Mouse (Mus musculus): ENCODE data around the gene Ccdc169. TPM values are rescaled to one million over a fixed set of nuclear protein-coding genes. Genes with fewer than 3 reads are reported as not detected.

Ccdc169 gene
- polyA plus RNA-seq, 1 experiment from 2014 or later: 0.13 TPM

DNA sequence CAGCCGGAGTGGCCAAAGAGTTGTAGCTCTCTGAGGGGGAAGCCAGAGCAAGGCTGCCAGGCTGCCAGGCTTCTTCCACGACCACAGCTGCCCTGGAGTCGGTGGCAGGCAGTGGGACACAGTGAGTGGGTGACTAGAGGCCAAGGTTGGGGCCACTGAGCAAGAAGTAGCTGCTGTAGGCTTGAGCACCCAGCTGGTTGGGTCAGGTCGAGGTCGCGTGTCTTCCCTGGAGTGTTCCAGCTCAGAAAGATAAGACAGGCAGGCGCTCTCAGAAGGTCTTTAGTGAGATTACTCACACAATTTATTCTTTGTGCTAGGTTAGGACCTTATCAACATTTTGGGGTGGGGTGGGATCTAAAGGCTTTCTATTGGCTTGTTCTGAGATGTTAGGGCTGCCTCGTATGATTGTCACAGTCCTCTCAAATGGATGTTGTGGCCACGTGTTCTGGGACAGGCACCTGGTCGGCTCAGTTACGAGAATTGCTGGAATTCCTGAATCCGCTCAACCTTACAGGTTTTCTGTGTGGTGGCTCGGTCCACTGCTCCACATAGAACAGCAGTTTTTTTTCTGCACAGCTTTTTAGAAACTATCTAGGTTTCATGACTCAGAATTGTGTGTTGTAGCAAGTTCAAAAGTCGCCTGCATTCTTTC, 31.6 kb upstream of the Ccdc169 start:
- Histone ChIP-seq H3K4me3 (no peak overlapping the region), H3K27me3 (no peaks in the 10 kb centered on the region), H3K4me1 (replicated peaks) (no peaks in the 10 kb centered on the region), H3K27ac (replicated peaks) (no peak overlapping the region), H3K4me2 (no peak overlapping the region), H3K36me3 (no peaks in the 10 kb centered on the region), H3K9ac (no peak overlapping the region), H3K9me3 (no peaks in the 10 kb centered on the region)
- WGBS: 85% methylated on average over 14 of the region's 14 CpGs
- ATAC-seq (ENCODE audit: low FRiP score, low read depth): no peak

DNA sequence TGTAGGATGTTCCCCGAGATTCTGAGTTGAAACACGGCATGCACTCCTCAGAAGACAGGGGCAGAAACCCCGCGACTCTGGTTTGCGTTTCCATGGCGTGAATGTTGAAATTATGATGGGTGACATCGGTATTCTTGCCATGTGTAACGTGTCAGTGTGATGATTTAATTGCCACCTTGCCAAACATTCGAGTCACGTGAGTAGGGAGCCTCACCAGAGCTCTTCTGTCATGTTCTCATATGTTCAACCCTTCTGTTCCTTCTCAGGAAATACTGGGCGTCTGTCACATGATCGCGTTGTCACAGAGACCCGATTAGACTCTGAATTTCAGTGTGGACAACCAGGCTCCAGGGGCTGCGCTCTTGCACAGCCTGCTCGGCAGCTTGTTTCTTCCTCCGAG, 31.1 kb upstream of the Ccdc169 start:
- Histone ChIP-seq H3K9ac (no peak overlapping the region), H3K36me3 (no peaks in the 10 kb centered on the region), H3K27me3 (no peaks in the 10 kb centered on the region), H3K4me1 (replicated peaks) (no peaks in the 10 kb centered on the region), H3K9me3 (no peaks in the 10 kb centered on the region), H3K27ac (replicated peaks) (no peak overlapping the region), H3K4me2 (no peak overlapping the region), H3K4me3 (no peak overlapping the region)
- ATAC-seq (ENCODE audit: low FRiP score, low read depth): no peak
- 88% methylated on average over 17 of the region's 17 CpGs for WGBS

- no peak for ATAC-seq (ENCODE audit: low FRiP score, low read depth)
Measured at GRCm38 (mm10) chr3:55109097-55109496, 28.0 kb upstream of the Ccdc169 start.

DNA sequence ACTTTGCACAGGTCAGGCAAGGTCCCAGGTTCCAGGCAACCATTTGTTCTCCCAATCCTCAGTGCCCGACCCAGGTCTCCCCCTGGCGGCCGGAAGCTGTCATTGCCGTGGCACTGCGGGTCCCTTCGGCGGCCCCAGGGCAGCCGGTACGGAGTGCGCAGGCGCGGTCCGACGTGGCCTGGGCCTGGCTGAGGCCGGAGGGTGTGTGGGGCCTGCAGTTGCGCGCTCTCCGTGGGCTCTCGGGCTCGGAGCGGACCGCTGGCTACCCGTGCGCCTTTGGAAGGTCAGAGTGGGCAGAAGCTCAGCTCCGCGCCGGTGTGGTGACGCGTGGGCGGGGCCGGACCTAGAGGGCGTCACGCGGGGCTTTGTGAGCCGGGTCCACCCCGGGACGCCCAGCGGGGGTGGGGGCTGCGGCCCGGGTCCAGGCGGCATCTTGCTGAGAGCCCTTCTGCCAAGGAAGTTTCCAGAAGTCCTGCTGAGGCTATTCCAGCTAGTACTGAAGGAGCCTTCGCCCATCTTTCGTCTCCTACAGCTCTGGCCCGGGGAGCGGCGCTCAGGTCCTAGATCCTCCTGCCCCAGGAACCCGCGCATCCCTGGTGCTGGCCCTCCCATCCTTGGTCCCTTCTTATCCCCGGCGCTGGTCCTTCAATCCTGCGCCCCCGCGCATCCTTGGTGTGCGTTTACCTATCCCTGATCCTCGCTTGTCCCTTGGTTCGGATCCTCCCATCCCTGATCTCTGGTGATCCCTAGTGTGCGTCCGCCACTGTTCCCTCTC, 25.0 kb upstream of the Ccdc169 start, which contains the start of gene Spg20:
Gene Spg20 (plus strand): TSS at position 174 of the 775 bp plus-strand sequence.
- under 1% methylated on average over 55 of the region's 58 CpGs for WGBS
- Histone ChIP-seq H3K4me1 (replicated peaks) (peaks cover 20% of the 10 kb centered on the region), H3K9ac (peak within 1 kb of the TSS; percentile 94), H3K27ac (replicated peaks) (peak within 1 kb of the TSS; percentile 88), H3K9me3 (no peaks in the 10 kb centered on the region), H3K27me3 (no peaks in the 10 kb centered on the region), H3K36me3 (peaks cover 3% of the 10 kb centered on the region), H3K4me3 (peak within 1 kb of the TSS; percentile 77), H3K4me2 (peak within 1 kb of the TSS; percentile 75)
- ATAC-seq (ENCODE audit: low FRiP score, low read depth): peak; percentile 96

More at GRCm38 (mm10) chr3:55109097-55109496, 28.0 kb upstream of the Ccdc169 start:
- H3K4me1 ChIP-seq (replicated peaks): peaks cover 14% of the 10 kb centered on the region
- no peaks in the 10 kb centered on the region for H3K36me3 ChIP-seq
- no peak overlapping the region for H3K4me3 ChIP-seq
- H3K9me3 ChIP-seq: no peaks in the 10 kb centered on the region
- no peak overlapping the region for H3K9ac ChIP-seq
- H3K4me2 ChIP-seq: no peak overlapping the region
- no peaks in the 10 kb centered on the region for H3K27me3 ChIP-seq
- H3K27ac ChIP-seq (replicated peaks): no peak overlapping the region
- WGBS: 84% methylated on average over 4 of the region's 4 CpGs

GRCm38 (mm10) chr3:55112710-55113415, 24.3 kb upstream of the Ccdc169 start:
- H3K9ac ChIP-seq: peak overlapping the region; percentile 94
- H3K4me3 ChIP-seq: peak overlapping the region; percentile 77
- H3K36me3 ChIP-seq: peaks cover 10% of the 10 kb centered on the region
- 50% methylated on average over 16 of the region's 16 CpGs for WGBS
- peak overlapping the region; percentile 75 for H3K4me2 ChIP-seq
- peaks cover 20% of the 10 kb centered on the region for H3K4me1 ChIP-seq (replicated peaks)
- no peaks in the 10 kb centered on the region for H3K9me3 ChIP-seq
- H3K27me3 ChIP-seq: no peaks in the 10 kb centered on the region
- H3K27ac ChIP-seq (replicated peaks): peak overlapping the region; percentile 88
- no peak; the same call in 1 of the 2 replicates for ATAC-seq (ENCODE audit: low FRiP score, low read depth)

DNA sequence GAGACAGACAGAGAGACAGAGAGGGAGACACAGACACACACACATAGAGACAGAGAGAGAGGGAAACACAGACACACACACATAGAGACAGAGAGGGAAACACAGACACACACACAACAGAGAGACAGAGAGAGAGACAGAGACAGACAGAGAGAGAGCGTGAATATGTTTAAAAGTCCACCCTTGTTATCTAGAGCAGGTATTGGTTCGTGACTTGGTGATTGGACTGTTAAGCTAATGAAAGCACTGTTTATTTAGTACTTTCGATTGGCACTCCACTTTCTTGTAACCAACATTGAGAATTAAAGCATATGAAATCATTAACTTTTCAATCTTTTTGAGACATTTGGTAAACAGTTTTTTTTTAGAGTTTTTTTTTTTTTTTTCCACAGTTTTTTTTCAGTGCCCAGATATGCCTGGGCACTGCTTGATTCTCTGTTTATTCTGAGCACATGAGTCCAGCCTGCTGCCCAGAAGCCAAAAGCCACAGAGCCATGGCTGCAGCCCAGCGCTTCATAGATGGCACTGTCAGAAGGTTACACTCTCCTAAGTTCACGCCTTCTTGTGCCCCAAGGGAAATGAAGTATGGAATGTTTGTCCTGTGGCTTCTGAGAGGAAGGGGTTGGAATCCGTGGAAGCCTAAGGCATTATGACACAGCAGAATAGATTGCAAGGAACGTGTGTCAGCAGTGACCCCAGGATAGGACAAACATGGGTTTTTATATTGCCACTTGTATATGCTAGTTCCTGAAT, 22.6 kb upstream of the Ccdc169 start:
- Histone ChIP-seq H3K4me2 (no peak overlapping the region), H3K4me1 (replicated peaks) (peaks cover 20% of the 10 kb centered on the region), H3K4me3 (no peak overlapping the region), H3K9ac (no peak overlapping the region), H3K36me3 (peaks cover 26% of the 10 kb centered on the region), H3K9me3 (no peaks in the 10 kb centered on the region), H3K27me3 (no peaks in the 10 kb centered on the region), H3K27ac (replicated peaks) (no peak overlapping the region)
- ATAC-seq (ENCODE audit: low FRiP score, low read depth): no peak
- 73% methylated on average over 7 of the region's 7 CpGs for WGBS

DNA sequence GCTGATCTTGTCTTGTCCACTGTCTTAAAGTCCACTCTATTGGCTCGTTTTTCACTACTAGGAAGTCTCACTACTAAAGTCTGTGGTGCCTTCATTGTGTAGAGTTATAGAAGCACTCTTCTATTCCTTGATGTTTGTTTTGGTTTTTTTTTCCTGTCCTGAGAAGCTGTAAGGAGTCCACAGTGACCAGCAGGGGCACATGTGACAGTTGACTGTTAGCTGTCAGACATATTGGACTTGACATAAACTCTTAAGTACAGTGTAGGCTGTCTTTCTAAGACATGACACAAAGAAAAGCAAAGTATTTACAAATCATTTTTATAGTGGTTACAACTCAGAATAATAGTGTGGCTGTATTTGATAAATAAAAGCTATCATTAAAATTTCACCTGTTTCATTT, 22.1 kb upstream of the Ccdc169 start:
- WGBS: 67% methylated on average over 1 of the region's 1 CpGs
- no peak for ATAC-seq (ENCODE audit: low FRiP score, low read depth)
- Histone ChIP-seq H3K4me2 (no peak overlapping the region), H3K9ac (no peak overlapping the region), H3K4me3 (no peak overlapping the region), H3K36me3 (peaks cover 26% of the 10 kb centered on the region), H3K4me1 (replicated peaks) (peaks cover 20% of the 10 kb centered on the region), H3K9me3 (no peaks in the 10 kb centered on the region), H3K27ac (replicated peaks) (no peak overlapping the region), H3K27me3 (no peaks in the 10 kb centered on the region)

DNA sequence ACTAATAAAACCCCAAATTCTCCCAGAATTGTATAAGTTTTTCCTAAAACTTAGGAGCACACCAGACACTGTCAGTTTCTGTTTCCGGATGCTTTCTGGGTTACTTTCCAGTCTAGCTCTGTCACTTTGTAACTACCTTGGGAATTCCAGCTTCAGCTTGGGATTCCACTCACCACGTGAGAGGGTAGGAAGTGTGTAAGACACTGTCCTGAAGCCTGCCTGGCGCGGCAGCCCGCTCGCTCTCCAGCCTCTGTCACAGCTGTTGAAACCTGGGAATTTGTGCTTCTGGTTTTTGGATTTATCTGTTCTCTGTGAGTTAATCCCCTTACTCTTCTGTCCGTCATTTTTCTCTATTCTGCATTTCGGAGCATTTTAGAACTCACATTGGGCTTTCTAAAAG, 21.1 kb upstream of the Ccdc169 start:
- no peak overlapping the region for H3K9ac ChIP-seq
- H3K4me3 ChIP-seq: no peak overlapping the region
- no peak for ATAC-seq (ENCODE audit: low FRiP score, low read depth)
- H3K27me3 ChIP-seq: no peaks in the 10 kb centered on the region
- no peak overlapping the region for H3K27ac ChIP-seq (replicated peaks)
- H3K36me3 ChIP-seq: peaks cover 33% of the 10 kb centered on the region
- H3K4me1 ChIP-seq (replicated peaks): peaks cover 20% of the 10 kb centered on the region
- WGBS: 91% methylated on average over 8 of the region's 8 CpGs
- no peak overlapping the region for H3K4me2 ChIP-seq
- no peaks in the 10 kb centered on the region for H3K9me3 ChIP-seq

DNA sequence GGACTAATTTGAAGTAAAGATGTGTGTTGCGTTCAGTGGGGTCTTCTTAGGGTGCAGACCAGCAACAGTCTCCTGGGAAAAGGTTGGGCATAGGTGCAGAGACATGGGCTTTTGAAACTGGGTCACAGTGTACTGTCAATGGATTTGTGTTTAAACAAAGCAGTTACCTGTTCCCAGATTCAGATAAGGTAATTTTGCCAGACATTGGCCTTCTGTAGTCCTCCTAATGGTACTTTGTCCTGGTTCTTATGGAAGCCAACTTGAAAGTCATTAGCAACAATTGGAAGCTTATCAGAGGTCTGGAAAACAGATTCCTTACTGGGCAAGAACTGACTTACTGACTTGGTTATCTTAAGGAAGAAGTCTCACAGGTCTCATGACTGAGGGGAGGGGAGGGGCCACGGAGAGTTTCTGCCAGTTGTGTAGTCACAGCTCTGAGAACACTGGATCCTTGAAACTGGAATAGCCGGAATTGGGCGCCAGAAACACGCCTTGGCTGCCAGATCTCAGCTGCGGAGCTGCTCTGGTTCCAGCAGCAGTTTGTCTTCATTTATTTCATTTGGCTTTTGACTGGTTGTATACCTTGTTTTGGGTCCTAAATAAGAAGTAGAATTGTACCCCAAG, 17.8 kb upstream of the Ccdc169 start:
- Histone ChIP-seq H3K4me2 (no peak overlapping the region), H3K27ac (replicated peaks) (no peak overlapping the region), H3K9ac (no peak overlapping the region), H3K36me3 (peaks cover 55% of the 10 kb centered on the region), H3K4me1 (replicated peaks) (0 out of 2 replicates have a peak, but pooled peaks cover 6% of the 10 kb centered on the region), H3K27me3 (no peaks in the 10 kb centered on the region), H3K9me3 (no peaks in the 10 kb centered on the region), H3K4me3 (no peak overlapping the region)
- ATAC-seq (ENCODE audit: low FRiP score, low read depth): no peak
- WGBS: 88% methylated on average over 6 of the region's 6 CpGs

DNA sequence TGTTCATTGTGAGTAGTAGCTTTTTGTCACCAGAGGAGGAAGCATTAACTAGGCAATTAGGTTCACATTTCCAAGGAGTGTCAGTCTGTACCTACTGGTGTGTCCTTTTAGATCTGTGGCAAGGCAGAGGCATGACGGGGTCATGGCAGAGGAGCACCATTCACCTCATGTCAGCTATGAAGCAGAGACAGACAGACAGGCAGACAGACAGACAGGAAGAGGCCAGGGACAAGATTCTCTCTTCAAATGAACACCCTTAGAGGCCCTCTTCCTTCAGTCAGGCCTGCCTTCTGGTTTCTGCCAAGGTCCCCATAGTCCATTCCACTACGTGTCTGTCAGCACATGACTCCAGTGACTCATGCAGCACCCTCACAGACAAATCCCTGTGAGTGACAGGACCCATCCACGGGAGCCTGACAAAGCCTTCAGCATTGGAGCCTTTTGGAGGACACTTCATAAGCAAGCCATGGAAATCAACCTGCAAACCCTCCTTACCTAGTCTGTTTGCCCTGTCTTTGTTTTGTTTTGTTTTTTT, 14.7 kb upstream of the Ccdc169 start:
- no peaks in the 10 kb centered on the region for H3K4me1 ChIP-seq (replicated peaks)
- H3K4me2 ChIP-seq: no peak overlapping the region
- H3K36me3 ChIP-seq: peaks cover 61% of the 10 kb centered on the region
- 89% methylated on average over 3 of the region's 3 CpGs for WGBS
- no peak for ATAC-seq (ENCODE audit: low FRiP score, low read depth)
- no peak overlapping the region for H3K27ac ChIP-seq (replicated peaks)
- no peaks in the 10 kb centered on the region for H3K9me3 ChIP-seq
- H3K27me3 ChIP-seq: no peaks in the 10 kb centered on the region
- H3K9ac ChIP-seq: no peak overlapping the region
- no peak overlapping the region for H3K4me3 ChIP-seq

- Histone ChIP-seq H3K27me3 (no peaks in the 10 kb centered on the region), H3K4me1 (replicated peaks) (no peaks in the 10 kb centered on the region), H3K4me3 (no peak overlapping the region), H3K9ac (no peak overlapping the region), H3K36me3 (peaks cover 61% of the 10 kb centered on the region), H3K4me2 (no peak overlapping the region), H3K9me3 (no peaks in the 10 kb centered on the region), H3K27ac (replicated peaks) (no peak overlapping the region)
- 95% methylated on average over 4 of the region's 4 CpGs for WGBS
- ATAC-seq (ENCODE audit: low FRiP score, low read depth): no peak
Measured at GRCm38 (mm10) chr3:55123064-55123463, 14.1 kb upstream of the Ccdc169 start.
